Mouse (Mus musculus) left cerebral cortex, postnatal 10 days (tissue): ENCODE measurements around the gene Prnp. TPM values are rescaled to one million over a fixed set of nuclear protein-coding genes. Genes with fewer than 3 reads are reported as not detected.

Source experiments
- DNase-seq, 2 experiments: peaks; one replicate each; pipeline ENCODE4 v3.0.0; 2021 to 2022; ENCODE audit warnings: low spot score in 2 of 2, mixed read lengths in 1 of 2; ENCODE audit errors: extremely low spot score in 1 of 2
- intact Hi-C: fragments of 180-260 bp; cut with DNase I; formaldehyde crosslinking; loops from one replicate; pipeline ENCODE4 v1.15.1; 2025
- total RNA-seq, 2 experiments: library from RNA; stranded (reverse); gene quantifications; 2 replicates each; pipeline ENCODE4 v1.2.3; 2021

The Prnp gene
- total RNA-seq, 2 experiments from 2014 or later: 384 to 392 TPM

- DNase-seq: no peak
- intact Hi-C loops: no loop called here
These were observed 6.9 kb upstream of the Prnp start for GRCm38 (mm10) chr2:131902867-131903266.

GRCm38 (mm10) chr2:131905025-131905424 is 4.7 kb upstream of the Prnp start:
- no peak for DNase-seq
- intact Hi-C loops: no loop called here

- no peak for DNase-seq
These were observed 4.0 kb upstream of the Prnp start for GRCm38 (mm10) chr2:131905776-131906175.

GRCm38 (mm10) chr2:131906266-131906665 is 3.5 kb upstream of the Prnp start:
- DNase-seq: no peak
- intact Hi-C loops: no loop called here

More at GRCm38 (mm10) chr2:131905776-131906175, 4.0 kb upstream of the Prnp start:
- intact Hi-C loops: no loop called here

- no peak for DNase-seq
- intact Hi-C loops: no loop called here
These were observed 2.9 kb upstream of the Prnp start for GRCm38 (mm10) chr2:131906846-131907245.

- DNase-seq: no peak
- intact Hi-C loops: no loop called here
These were observed 2.4 kb upstream of the Prnp start for GRCm38 (mm10) chr2:131907311-131907710.

GRCm38 (mm10) chr2:131908351-131908861 is 1.3 kb upstream of the Prnp start:
- no peak for DNase-seq
- intact Hi-C loops: no loop called here

GRCm38 (mm10) chr2:131908906-131909305 is 822 bp upstream of the Prnp start:
- DNase-seq: no peak
- intact Hi-C loops: no loop called here

- DNase-seq: no peak
- intact Hi-C loops: loop anchor here (5.0 kb wide), 1 partner anchor 64 kb away; no protein-coding TSS in a partner anchor
These were observed 1.1 kb downstream of the Prnp start for GRCm38 (mm10) chr2:131910847-131911246.

GRCm38 (mm10) chr2:131911341-131911740 is 1.6 kb downstream of the Prnp start:
- intact Hi-C loops: loop anchor here (5.0 kb wide), 1 partner anchor 64 kb away; no protein-coding TSS in a partner anchor
- no peak for DNase-seq

- intact Hi-C loops: loop anchor here (5.0 kb wide), 1 partner anchor 65 kb away; no protein-coding TSS in a partner anchor
- no peak for DNase-seq
These were observed 3.0 kb downstream of the Prnp start for GRCm38 (mm10) chr2:131912526-131913258.

- no peak for DNase-seq
- intact Hi-C loops: no loop called here
These were observed 22.7 kb downstream of the Prnp start for GRCm38 (mm10) chr2:131932275-131932902.

GRCm38 (mm10) chr2:131933013-131933412 is 23.3 kb downstream of the Prnp start:
- no peak for DNase-seq
- intact Hi-C loops: no loop called here

GRCm38 (mm10) chr2:131933598-131933997 is 23.9 kb downstream of the Prnp start:
- intact Hi-C loops: no loop called here
- DNase-seq: no peak

- intact Hi-C loops: no loop called here
- no peak for DNase-seq
These were observed 24.5 kb downstream of the Prnp start for GRCm38 (mm10) chr2:131934243-131934642.

GRCm38 (mm10) chr2:131935390-131936105 is 25.8 kb downstream of the Prnp start:
- intact Hi-C loops: no loop called here
- DNase-seq: no peak

- no peak for DNase-seq
- intact Hi-C loops: no loop called here
These were observed 26.7 kb downstream of the Prnp start for GRCm38 (mm10) chr2:131936410-131936809.

- intact Hi-C loops: no loop called here
- peak; percentile 45 to 64 for DNase-seq
These were observed 29.8 kb downstream of the Prnp start for GRCm38 (mm10) chr2:131939404-131940111.

GRCm38 (mm10) chr2:131940506-131940905 is 30.8 kb downstream of the Prnp start:
- intact Hi-C loops: no loop called here
- no peak for DNase-seq
